Mouse (Mus musculus) C2C12 (cell line): ENCODE measurements around the gene Shmt2.
A peak's percentile ranks its signal among the peaks of the same experiment; 100 is the strongest.

ENCODE experiments used
- CEBPB ChIP-seq: IDR thresholded peaks from one replicate; pipeline ENCODE4 v1.6.1; 2011; ENCODE audit warnings: low read depth, mild to moderate bottlenecking, control low read depth, moderate library complexity
- CTCF ChIP-seq: IDR thresholded peaks from one replicate; pipeline ENCODE4 v1.5.1; 2011; ENCODE audit not compliant: control insufficient read depth, insufficient read depth, insufficient read length
- FOSL1 ChIP-seq: IDR thresholded peaks from one replicate; pipeline ENCODE4 v1.8.0; 2011; ENCODE audit warnings: mild to moderate bottlenecking, low read length; ENCODE audit not compliant: poor library complexity, insufficient read depth, severe bottlenecking
- MAX ChIP-seq: IDR thresholded peaks from one replicate; pipeline ENCODE4 v1.6.1; 2011; ENCODE audit warnings: mild to moderate bottlenecking, control low read depth
- MYOD1 ChIP-seq: IDR thresholded peaks from one replicate; pipeline ENCODE4 v1.6.1; 2011; ENCODE audit warnings: low read depth; ENCODE audit not compliant: control insufficient read depth, insufficient read length

- no peak for TF ChIP-seq CEBPB
- TF ChIP-seq CTCF: peak; percentile 90
- TF ChIP-seq MAX: no peak
- TF ChIP-seq FOSL1: no peak
- TF ChIP-seq MYOD1: no peak
Observed at GRCm38 (mm10) chr10:127537854-127538583, 15.8 kb upstream of the Shmt2 start.
